Mouse (Mus musculus) spleen, adult 2 months (tissue): ENCODE results near the gene Foxp2. TPM values are rescaled to one million over a fixed set of nuclear protein-coding genes. Genes with fewer than 3 reads are reported as not detected.

ENCODE experiments used
- DNase-seq, 2 experiments: peaks; one replicate each; pipeline versions ENCODE4 v3.0.0 to v3.0.0-alpha.2; 2012 to 2021; ENCODE audit warnings: low spot score in 2 of 2, low read depth in 1 of 2
- H3K27ac ChIP-seq: fragments of 200-500 bp; 2 replicates; pipeline ENCODE4 v1.5.1; 2012; ENCODE audit warnings: low read length, inconsistent platforms; ENCODE audit not compliant: insufficient read depth
- H3K27me3 ChIP-seq: fragments of 200-500 bp; 2 replicates; pipeline ENCODE4 v1.6.1; 2012; ENCODE audit warnings: mild to moderate bottlenecking, moderate library complexity, low read length, inconsistent platforms; ENCODE audit not compliant: control insufficient read depth, insufficient read depth
- H3K36me3 ChIP-seq: fragments of 200-500 bp; 2 replicates; pipeline ENCODE4 v1.6.1; 2012; ENCODE audit warnings: mild to moderate bottlenecking, low read length, inconsistent platforms; ENCODE audit not compliant: control insufficient read depth, insufficient read depth
- H3K4me1 ChIP-seq: fragments of 200-500 bp; 2 replicates; pipeline ENCODE4 v1.6.1; 2011; ENCODE audit warnings: inconsistent platforms; ENCODE audit not compliant: control insufficient read depth, insufficient read depth, insufficient read length
- H3K4me3 ChIP-seq: fragments of 200-500 bp; 2 replicates; pipeline ENCODE4 v1.5.1; 2011; ENCODE audit warnings: mild to moderate bottlenecking, inconsistent platforms; ENCODE audit not compliant: insufficient read depth, insufficient read length; ENCODE audit errors: extremely low read depth
- CTCF ChIP-seq: fragments of 200-500 bp; IDR thresholded peaks from 2 replicates; pipeline ENCODE4 v1.5.1; 2011; ENCODE audit warnings: mild to moderate bottlenecking, inconsistent platforms; ENCODE audit not compliant: insufficient read depth, insufficient read length, insufficient replicate concordance; ENCODE audit errors: extremely low read depth
- POLR2A ChIP-seq: fragments of 200-500 bp; IDR thresholded peaks from 2 replicates; pipeline ENCODE4 v1.6.1; 2011; ENCODE audit warnings: low read depth, low read length, inconsistent platforms
- WGBS: fragments of 180-500 bp; shearing (Covaris S2); methylation state at CpG from one replicate; pipeline ENCODE4 v1.1.7; 2018; 5-methylcytosine and 5-hydroxymethylcytosine counted together
- polyA plus RNA-seq: library from polyadenylated mRNA; depleted of rRNA; stranded (reverse); fragments of >200 nt; gene quantifications from 2 replicates; pipeline ENCODE4 v1.2.3, GENCODE M21; 2012

Gene Foxp2
- polyA plus RNA-seq, 1 experiment = 0.33 TPM

DNA sequence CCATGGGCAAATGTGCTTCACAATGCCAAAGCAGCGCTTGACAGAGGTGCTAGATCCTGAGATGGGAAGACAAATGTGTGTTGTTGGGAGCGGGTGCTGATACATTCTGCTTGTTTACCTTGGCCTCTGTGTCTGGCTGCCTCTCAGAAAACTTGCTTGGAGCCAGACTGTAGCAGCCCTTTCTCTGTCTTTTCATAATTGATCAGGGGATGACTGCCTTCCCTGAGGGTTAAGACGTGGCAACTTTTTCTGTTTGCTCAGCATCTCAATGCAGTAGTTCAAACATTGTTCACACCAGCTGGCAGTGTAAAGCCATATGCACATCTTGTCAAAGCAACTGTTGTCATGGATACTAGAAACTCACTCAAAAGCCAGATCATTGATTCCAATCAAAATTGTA is 384.1 kb downstream of the Foxp2 start:
- no peak overlapping the region for H3K4me3 ChIP-seq
- no peaks in the 10 kb centered on the region for H3K4me1 ChIP-seq
- H3K27ac ChIP-seq = no peak overlapping the region
- no peak for DNase-seq
- no peaks in the 10 kb centered on the region for H3K36me3 ChIP-seq
- no peak for TF ChIP-seq CTCF
- no peak for TF ChIP-seq POLR2A
- WGBS = 74% methylated on average over 3 of the region's 3 CpGs
- no peaks in the 10 kb centered on the region for H3K27me3 ChIP-seq

GRCm38 (mm10) chr6:15294081-15294480 is 392.9 kb downstream of the Foxp2 start:
- H3K27me3 ChIP-seq = no peaks in the 10 kb centered on the region
- no peak overlapping the region for H3K4me3 ChIP-seq
- TF ChIP-seq POLR2A (no peak), CTCF (no peak)
- H3K36me3 ChIP-seq = no peaks in the 10 kb centered on the region
- H3K27ac ChIP-seq = no peak overlapping the region
- 84% methylated on average over 5 of the region's 5 CpGs for whole genome bisulfite sequencing
- H3K4me1 ChIP-seq = no peaks in the 10 kb centered on the region
- no peak for DNase-seq

GRCm38 (mm10) chr6:15299279-15299678 is 398.1 kb downstream of the Foxp2 start:
- no peak for TF ChIP-seq CTCF
- no peak for TF ChIP-seq POLR2A
- WGBS = 38% methylated on average over 1 of the region's 1 CpGs
- no peaks in the 10 kb centered on the region for H3K4me1 ChIP-seq
- H3K36me3 ChIP-seq = no peaks in the 10 kb centered on the region
- H3K4me3 ChIP-seq = no peak overlapping the region
- no peaks in the 10 kb centered on the region for H3K27me3 ChIP-seq
- no peak overlapping the region for H3K27ac ChIP-seq
- no peak for DNase-seq

DNA sequence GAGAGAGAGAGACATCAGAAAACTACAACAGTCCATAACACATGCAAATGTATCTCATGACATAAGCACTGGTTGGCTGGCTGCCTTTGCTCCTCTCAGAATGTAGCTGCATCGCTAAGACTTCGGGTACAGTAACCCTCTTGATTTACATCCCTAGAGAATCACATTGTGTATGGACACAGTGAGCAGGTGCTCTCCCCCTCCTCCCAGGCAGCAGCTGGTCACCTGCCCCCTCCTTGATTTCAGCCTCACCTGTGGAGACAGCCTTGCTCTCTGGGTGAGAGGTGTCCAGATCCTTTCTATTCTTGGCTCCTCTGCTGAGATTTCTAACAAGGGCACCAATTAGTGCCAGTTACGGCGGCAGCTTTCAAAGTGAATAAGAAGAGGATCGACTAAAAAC is 409.5 kb downstream of the Foxp2 start:
- H3K4me1 ChIP-seq = no peaks in the 10 kb centered on the region
- H3K4me3 ChIP-seq = no peak overlapping the region
- H3K27me3 ChIP-seq = no peaks in the 10 kb centered on the region
- H3K27ac ChIP-seq = no peak overlapping the region
- 78% methylated on average over 5 of the region's 5 CpGs for WGBS
- H3K36me3 ChIP-seq = no peaks in the 10 kb centered on the region
- TF ChIP-seq POLR2A (no peak), CTCF (no peak)
- no peak for DNase-seq

- no peak overlapping the region for H3K4me3 ChIP-seq
- H3K27me3 ChIP-seq = no peaks in the 10 kb centered on the region
- H3K36me3 ChIP-seq = no peaks in the 10 kb centered on the region
- TF ChIP-seq POLR2A (no peak), CTCF (no peak)
- DNase-seq = no peak
- H3K4me1 ChIP-seq = no peaks in the 10 kb centered on the region
- H3K27ac ChIP-seq = no peak overlapping the region
- 77% methylated on average over 2 of the region's 2 CpGs for WGBS
These were observed 415.8 kb downstream of the Foxp2 start for GRCm38 (mm10) chr6:15316948-15317347.

- Histone ChIP-seq H3K4me3 (no peak overlapping the region), H3K36me3 (no peaks in the 10 kb centered on the region), H3K27me3 (no peaks in the 10 kb centered on the region), H3K4me1 (no peaks in the 10 kb centered on the region), H3K27ac (no peak overlapping the region)
- DNase-seq = no peak
- 81% methylated on average over 2 of the region's 2 CpGs for WGBS
- no peak for TF ChIP-seq CTCF
- TF ChIP-seq POLR2A = no peak
These were observed 417.2 kb downstream of the Foxp2 start for GRCm38 (mm10) chr6:15318343-15318742.

DNA sequence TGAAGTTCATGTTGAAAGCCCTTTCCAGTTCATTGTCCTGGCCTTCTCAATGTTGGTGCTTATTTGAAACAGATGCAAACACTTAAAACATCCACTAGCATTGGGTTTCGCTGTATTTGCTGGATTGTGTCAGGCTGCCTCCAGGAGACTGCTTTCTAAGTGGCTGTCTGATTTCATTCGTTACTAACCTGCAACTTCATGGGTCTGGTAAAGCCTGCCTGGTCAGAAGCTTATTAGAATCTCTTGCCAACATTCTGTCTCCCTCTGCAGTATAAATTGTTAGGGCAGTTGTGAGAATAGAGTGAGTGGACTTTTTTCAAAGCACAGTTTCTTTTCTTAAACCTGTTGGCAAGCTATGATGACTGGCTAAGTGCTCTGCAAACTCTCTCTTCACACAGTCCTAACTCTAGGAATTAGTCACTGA is 420.4 kb downstream of the Foxp2 start:
- Histone ChIP-seq H3K4me1 (no peaks in the 10 kb centered on the region), H3K36me3 (no peaks in the 10 kb centered on the region), H3K27ac (no peak overlapping the region), H3K27me3 (no peaks in the 10 kb centered on the region), H3K4me3 (no peak overlapping the region)
- 74% methylated on average over 2 of the region's 2 CpGs for WGBS
- DNase-seq = no peak
- TF ChIP-seq POLR2A (no peak), CTCF (no peak)
